Mouse (Mus musculus) layer of hippocampus, adult 2 months (tissue): Measurements from ENCODE around the gene Gtf3a. TPM values are rescaled to one million over a fixed set of nuclear protein-coding genes. Genes with fewer than 3 reads are reported as not detected.
A peak's percentile ranks its signal among the peaks of the same experiment; 100 is the strongest.

Experiments used
- DNase-seq, 2 experiments: peaks; one replicate each; pipeline ENCODE4 v3.0.0; 2022; ENCODE audit warnings: low spot score in 2 of 2
- H3K27ac ChIP-seq: fragments of 200-600 bp; 2 replicates; pipeline ENCODE4 v1.8.1; 2022
- H3K4me3 ChIP-seq: fragments of 200-600 bp; 2 replicates; pipeline ENCODE4 v1.8.1; 2022; ENCODE audit warnings: mild to moderate bottlenecking
- CTCF ChIP-seq: fragments of 200-600 bp; conservative IDR thresholded peaks from 2 replicates; pipeline ENCODE4 v1.8.1; 2022; ENCODE audit warnings: antibody characterized with exemption, mild to moderate bottlenecking, moderate library complexity
- total RNA-seq, 2 experiments: library from RNA; stranded (reverse); gene quantifications; 2 replicates each; pipeline ENCODE4 v1.2.3; 2021

Gene Gtf3a
- total RNA-seq, 2 experiments from 2014 or later, result 23.3 to 24.7 TPM

DNA sequence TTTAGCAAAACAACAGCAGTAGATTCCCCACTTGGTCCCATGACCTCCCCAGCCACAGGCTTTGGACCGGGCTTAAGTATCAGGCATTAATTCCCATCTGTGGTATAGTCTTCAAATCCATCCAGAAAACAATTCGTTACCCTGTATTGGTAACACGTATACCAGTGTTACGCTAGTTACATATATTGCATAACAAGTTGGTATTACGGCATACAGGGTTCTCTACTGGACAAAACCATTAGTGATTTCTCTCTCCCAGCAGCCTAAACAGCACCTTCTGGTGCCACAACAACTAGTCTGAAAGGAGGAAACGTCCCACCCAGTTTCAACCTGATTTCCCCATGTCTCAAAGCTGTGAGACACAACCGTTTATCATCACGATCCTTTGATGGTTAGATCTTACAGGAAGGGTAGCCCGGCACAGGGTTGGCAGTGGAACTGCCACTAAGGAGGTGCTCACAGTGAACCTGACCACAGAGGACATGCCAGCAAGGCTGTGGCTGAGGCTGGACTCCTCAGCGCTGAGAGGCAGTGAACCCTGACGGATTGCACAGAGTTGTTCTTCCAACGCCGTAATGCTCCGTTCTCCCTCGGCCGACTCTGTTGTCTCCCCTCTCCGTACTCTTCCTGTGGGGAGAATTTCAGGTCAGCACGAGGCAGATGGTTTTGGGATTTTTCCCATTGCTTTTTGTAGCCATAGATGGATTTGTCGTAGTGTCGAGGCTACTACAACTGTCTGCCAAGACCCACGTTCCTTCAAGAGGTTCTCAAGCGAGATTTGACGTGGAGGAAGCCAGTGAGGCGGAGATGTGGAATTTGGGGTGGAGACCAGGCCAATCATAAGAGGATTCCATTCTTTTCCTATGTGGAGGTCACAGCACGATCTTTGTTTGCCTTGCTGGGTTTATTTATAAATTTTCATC, 25.7 kb downstream of the Gtf3a start:
- no peak overlapping the region for H3K27ac ChIP-seq
- H3K4me3 ChIP-seq, result no peak overlapping the region
- no peak for DNase-seq
- TF ChIP-seq CTCF, result no peak

- Histone ChIP-seq H3K27ac (no peak overlapping the region; the same call in 1 of the 2 replicates), H3K4me3 (no peak overlapping the region)
- no peak for DNase-seq
- no peak for TF ChIP-seq CTCF
Measured at GRCm38 (mm10) chr5:146974781-146975123, 26.3 kb downstream of the Gtf3a start.

- no peak for DNase-seq
- Histone ChIP-seq H3K27ac (no peak overlapping the region), H3K4me3 (no peak overlapping the region)
- TF ChIP-seq CTCF, result no peak
Measured at GRCm38 (mm10) chr5:146981376-146981775, 32.9 kb downstream of the Gtf3a start.

DNA sequence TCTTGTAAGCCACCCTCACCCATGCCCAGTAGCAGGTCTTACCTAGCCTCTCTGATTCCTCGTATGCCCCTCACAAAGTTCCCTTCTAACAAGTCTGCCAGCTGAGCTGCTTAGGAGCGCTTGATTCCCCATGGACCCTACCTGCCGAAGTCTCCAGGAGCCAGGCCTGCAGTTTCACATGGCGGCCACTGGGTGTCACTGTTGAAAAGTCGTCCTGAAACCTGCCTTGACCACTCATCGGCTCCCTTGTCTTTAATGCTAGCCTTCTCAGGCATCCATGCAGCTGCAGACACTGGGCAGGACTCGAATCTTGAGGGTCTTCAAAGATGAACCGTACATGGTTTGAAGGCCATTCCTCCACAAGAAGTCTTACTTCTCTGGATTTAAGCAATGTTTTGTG, 34.8 kb downstream of the Gtf3a start:
- Histone ChIP-seq H3K4me3 (no peak overlapping the region), H3K27ac (no peak overlapping the region)
- peak; percentile 34 to 66 for DNase-seq
- TF ChIP-seq CTCF, result peak; percentile 94

GRCm38 (mm10) chr5:146985725-146986433, 37.4 kb downstream of the Gtf3a start:
- TF ChIP-seq CTCF, result no peak
- H3K27ac ChIP-seq, result no peak overlapping the region
- no peak overlapping the region for H3K4me3 ChIP-seq
- DNase-seq, result no peak

DNA sequence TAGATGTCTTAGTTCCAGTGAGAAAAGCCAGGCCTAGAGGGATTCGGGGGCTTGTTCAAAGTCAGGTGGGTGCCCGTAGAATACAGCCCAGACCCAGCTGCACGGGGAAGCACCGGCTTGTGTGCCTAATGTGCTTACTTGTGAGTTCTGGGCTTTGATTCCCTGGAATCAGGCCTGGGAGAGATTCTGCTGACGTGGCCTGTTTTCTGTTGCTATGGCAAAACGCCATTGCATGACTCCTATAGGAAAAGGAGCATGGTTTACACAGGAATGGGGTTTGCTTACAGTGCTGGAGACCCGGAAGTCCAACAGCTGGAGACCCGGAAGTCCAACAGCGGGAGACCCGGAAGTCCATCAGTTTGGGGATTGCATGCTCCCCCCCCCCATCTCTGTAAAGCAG, 39.1 kb downstream of the Gtf3a start:
- DNase-seq, result no peak
- no peak overlapping the region for H3K4me3 ChIP-seq
- TF ChIP-seq CTCF, result no peak
- H3K27ac ChIP-seq, result no peak overlapping the region

GRCm38 (mm10) chr5:146989051-146989450, 40.6 kb downstream of the Gtf3a start:
- no peak overlapping the region for H3K27ac ChIP-seq
- no peak for DNase-seq
- no peak overlapping the region for H3K4me3 ChIP-seq
- no peak for TF ChIP-seq CTCF

DNA sequence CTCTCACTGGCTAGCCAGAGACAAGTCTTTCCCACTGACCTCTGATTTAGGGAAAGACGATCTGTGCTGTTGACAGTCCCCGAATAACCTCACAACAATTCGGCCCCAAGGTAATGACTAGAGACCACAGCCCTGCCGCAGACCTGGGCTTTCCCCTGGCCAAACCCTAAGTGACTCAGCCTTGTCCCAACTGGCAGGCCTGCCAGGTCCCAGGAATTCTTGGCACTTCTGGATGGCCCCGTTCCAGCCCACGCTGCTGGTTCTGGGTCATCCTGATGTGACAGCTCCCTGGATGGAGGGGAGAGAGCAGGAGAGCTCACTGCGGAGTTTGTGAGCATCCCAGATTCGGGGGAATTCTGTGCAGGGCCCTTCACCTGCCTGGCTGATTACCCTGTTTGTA, 45.1 kb downstream of the Gtf3a start:
- Histone ChIP-seq H3K4me3 (no peak overlapping the region), H3K27ac (no peak overlapping the region)
- DNase-seq, result peak in 1 of 2 experiments; percentile 16
- TF ChIP-seq CTCF, result no peak

GRCm38 (mm10) chr5:146994973-146995372, 46.5 kb downstream of the Gtf3a start:
- no peak overlapping the region for H3K27ac ChIP-seq
- H3K4me3 ChIP-seq, result no peak overlapping the region
- TF ChIP-seq CTCF, result no peak
- DNase-seq, result no peak

- no peak overlapping the region for H3K4me3 ChIP-seq
- H3K27ac ChIP-seq, result no peak overlapping the region
- TF ChIP-seq CTCF, result peak; percentile 51
- no peak for DNase-seq
Measured at GRCm38 (mm10) chr5:146996812-146997211, 48.4 kb downstream of the Gtf3a start.

DNA sequence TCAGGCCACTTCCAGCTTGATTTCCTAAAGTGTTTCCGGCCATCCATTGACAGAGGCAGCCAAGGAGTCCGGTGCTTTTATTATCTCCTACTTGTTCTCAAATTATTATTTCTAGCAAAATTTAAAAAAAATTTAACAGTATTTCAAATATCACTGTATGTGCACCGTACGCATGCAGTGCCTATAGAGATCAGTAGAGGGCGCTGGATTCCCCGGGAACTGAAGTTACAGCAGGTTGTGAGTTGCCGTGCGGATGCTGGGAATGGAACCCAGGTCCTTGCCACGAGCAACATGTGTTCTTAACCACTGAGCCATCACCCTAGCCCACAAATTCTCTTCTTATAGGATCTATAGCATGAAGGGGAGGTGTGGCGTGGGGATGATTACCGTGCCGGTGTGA, 50.3 kb downstream of the Gtf3a start:
- peak; percentile 50 for TF ChIP-seq CTCF
- Histone ChIP-seq H3K4me3 (no peak overlapping the region), H3K27ac (no peak overlapping the region)
- no peak for DNase-seq

DNA sequence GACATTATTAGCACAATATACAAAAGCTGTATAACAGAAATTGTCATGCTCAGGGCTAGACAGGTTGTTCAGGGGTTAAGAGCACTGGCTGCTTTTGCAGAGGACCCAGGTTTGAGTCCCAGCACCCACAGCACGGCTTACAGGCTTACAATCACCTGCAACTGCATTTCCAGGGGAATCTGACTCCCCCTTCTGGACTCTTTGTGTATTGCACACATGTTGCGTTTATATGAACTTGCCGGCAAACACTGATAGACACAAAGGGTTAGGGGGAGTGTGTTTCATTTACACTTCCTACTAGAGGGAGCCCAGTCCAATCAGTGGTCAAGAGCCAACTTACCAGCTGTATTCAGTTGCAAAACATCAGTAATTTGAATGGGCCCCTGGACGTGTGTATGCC, 52.9 kb downstream of the Gtf3a start:
- TF ChIP-seq CTCF, result peak; percentile 54
- no peak for DNase-seq
- no peak overlapping the region for H3K27ac ChIP-seq
- H3K4me3 ChIP-seq, result no peak overlapping the region

GRCm38 (mm10) chr5:147003303-147003702, 54.8 kb downstream of the Gtf3a start:
- no peak for DNase-seq
- Histone ChIP-seq H3K27ac (no peak overlapping the region), H3K4me3 (no peak overlapping the region)
- TF ChIP-seq CTCF, result peak; percentile 40

Other genes with a start within 250 kb of the Gtf3a start
- 10 to 100 TPM; 58.4 to 62.5 TPM for gene Usp12, start 153.7 kb upstream of the Gtf3a start, total RNA-seq
- 100 to 1,000 TPM; 205 to 212 TPM for gene Rpl21, start 115.8 kb upstream of the Gtf3a start, total RNA-seq
- gene Rasl11a, start 103.6 kb upstream of the Gtf3a start, total RNA-seq, result 10 to 100 TPM; 11.0 to 13.7 TPM
- 10 to 100 TPM; 20.1 to 20.3 TPM for gene Mtif3, start 15.1 kb downstream of the Gtf3a start, total RNA-seq
- 1 to 10 TPM; 5.5 to 6.6 TPM for gene Lnx2, start 127.9 kb downstream of the Gtf3a start, total RNA-seq
- gene Polr1d, start 128.4 kb downstream of the Gtf3a start, total RNA-seq, result 10 to 100 TPM; 63.1 to 69.7 TPM
- gene Gsx1, start 240.0 kb downstream of the Gtf3a start, total RNA-seq, result under 1 TPM; 0.20 to 0.52 TPM